Mouse (Mus musculus): ENCODE results near the gene Efcab3.
"Not testable (repeated sequence)": the region's sequence is repeated elsewhere in the genome, so short reads cannot be mapped to it uniquely, and the experiment has no call there.

DNA sequence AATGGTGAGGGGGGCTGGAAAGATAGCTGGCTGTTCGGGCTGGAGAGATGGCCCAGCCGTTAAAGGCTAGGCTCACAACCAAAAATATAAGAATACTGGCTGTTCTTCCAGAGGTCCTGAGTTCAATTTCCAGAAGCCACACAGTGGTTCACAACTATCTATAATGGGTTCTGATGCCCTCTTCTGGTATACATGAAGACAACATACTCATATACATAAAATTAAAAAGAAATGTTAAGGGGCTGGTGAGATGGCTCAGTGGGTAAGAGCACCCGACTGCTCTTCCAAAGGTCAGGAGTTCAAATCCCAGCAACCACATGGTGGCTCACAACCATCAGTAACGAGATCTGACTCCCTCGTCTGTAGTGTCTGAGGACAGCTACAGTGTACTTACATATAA is 58.4 kb downstream of the Efcab3 start:
- not testable (repeated sequence) for TF ChIP-seq EP300 (IDR thresholded peaks at IDR 0.05; ENCODE audit: low read depth)
- 0 out of 2 replicates have a peak, but pooled peaks have one; percentile 3 for TF ChIP-seq CTCF (IDR thresholded peaks at IDR 0.05; ENCODE audit: low read depth)

Data from liver, embryonic 14.5 days (tissue).